Mouse (Mus musculus): ENCODE measurements around the gene Actn1. TPM values are rescaled to one million over a fixed set of nuclear protein-coding genes. Genes with fewer than 3 reads are reported as not detected.
A peak's percentile ranks its signal among the peaks of the same experiment; 100 is the strongest.

The Actn1 gene
- total and polyA plus RNA-seq, 2 experiments from 2014 or later = 15.7 to 85.3 TPM

GRCm38 (mm10) chr12:80150624-80151023, 109.5 kb downstream of the Actn1 start:
- H3K36me3 ChIP-seq (replicated peaks; ENCODE audit: control insufficient read depth, insufficient read depth, low read length) = no peaks in the 10 kb centered on the region
- WGBS = 34% methylated on average over 8 of the region's 8 CpGs
- H3K27ac ChIP-seq (ENCODE audit: low read depth) = no peak overlapping the region
- no peak overlapping the region for H3K9ac ChIP-seq (replicated peaks; ENCODE audit: low read depth, low read length)
- DNase-seq (ENCODE audit: low spot score) (peak; percentile 54), ATAC-seq (ENCODE audit: insufficient read depth, low read depth) (peak; percentile 42; the same call in 1 of the 2 replicates)
- H3K4me3 ChIP-seq (ENCODE audit: low read depth, low read length) = no peak overlapping the region
- H3K9me3 ChIP-seq (replicated peaks; ENCODE audit: control insufficient read depth, low read length) = no peaks in the 10 kb centered on the region
- TF ChIP-seq EP300 (IDR thresholded peaks at IDR 0.05; ENCODE audit: low read depth) (no peak), CTCF (IDR thresholded peaks at IDR 0.05; ENCODE audit: low read depth) (no peak)
- H3K27me3 ChIP-seq (ENCODE audit: control insufficient read depth, insufficient read depth, low read length) = no peaks in the 10 kb centered on the region
- H3K4me1 ChIP-seq (ENCODE audit: control insufficient read depth, insufficient read depth) = peaks cover 5% of the 10 kb centered on the region; the same call in 1 of the 2 replicates
- no peak overlapping the region; the same call in 1 of the 2 replicates for H3K4me2 ChIP-seq (ENCODE audit: low read depth, low read length)

GRCm38 (mm10) chr12:80147563-80148214, 112.5 kb downstream of the Actn1 start:
- ATAC-seq (ENCODE audit: insufficient read depth, low read depth) = no peak
- no peak overlapping the region for H3K4me3 ChIP-seq (ENCODE audit: low read depth, low read length)
- WGBS = 88% methylated on average over 11 of the region's 11 CpGs
- TF ChIP-seq CTCF (IDR thresholded peaks at IDR 0.05; ENCODE audit: low read depth) = no peak
- TF ChIP-seq EP300 (IDR thresholded peaks at IDR 0.05; ENCODE audit: low read depth) = no peak
- H3K36me3 ChIP-seq (replicated peaks; ENCODE audit: control insufficient read depth, insufficient read depth, low read length) = no peaks in the 10 kb centered on the region
- no peak for DNase-seq (ENCODE audit: low spot score)
- no peak overlapping the region for H3K4me2 ChIP-seq (ENCODE audit: low read depth, low read length)
- H3K9ac ChIP-seq (replicated peaks; ENCODE audit: low read depth, low read length) = no peak overlapping the region
- no peak overlapping the region for H3K27ac ChIP-seq (ENCODE audit: low read depth)
- no peaks in the 10 kb centered on the region for H3K9me3 ChIP-seq (replicated peaks; ENCODE audit: control insufficient read depth, low read length)
- peaks cover 5% of the 10 kb centered on the region; the same call in 1 of the 2 replicates for H3K4me1 ChIP-seq (ENCODE audit: control insufficient read depth, insufficient read depth)
- no peaks in the 10 kb centered on the region for H3K27me3 ChIP-seq (ENCODE audit: control insufficient read depth, insufficient read depth, low read length)

- no peak overlapping the region for H3K4me2 ChIP-seq (ENCODE audit: low read depth, low read length)
- H3K36me3 ChIP-seq (replicated peaks; ENCODE audit: control insufficient read depth, insufficient read depth, low read length) = no peaks in the 10 kb centered on the region
- H3K9me3 ChIP-seq (replicated peaks; ENCODE audit: control insufficient read depth, low read length) = no peaks in the 10 kb centered on the region
- H3K27ac ChIP-seq (ENCODE audit: low read depth) = no peak overlapping the region
- H3K4me3 ChIP-seq (ENCODE audit: low read depth, low read length) = no peak overlapping the region
- 0 out of 2 replicates have a peak, but pooled peaks have one; percentile 43 for ATAC-seq (ENCODE audit: insufficient read depth, low read depth)
- TF ChIP-seq EP300 (IDR thresholded peaks at IDR 0.05; ENCODE audit: low read depth) = no peak
- TF ChIP-seq CTCF (IDR thresholded peaks at IDR 0.05; ENCODE audit: low read depth) = peak; percentile 74
- H3K27me3 ChIP-seq (ENCODE audit: control insufficient read depth, insufficient read depth, low read length) = no peaks in the 10 kb centered on the region
- DNase-seq (ENCODE audit: low spot score) = peak; percentile 64
- WGBS = 42% methylated on average over 21 of the region's 21 CpGs
- H3K9ac ChIP-seq (replicated peaks; ENCODE audit: low read depth, low read length) = no peak overlapping the region
- H3K4me1 ChIP-seq (ENCODE audit: control insufficient read depth, insufficient read depth) = peaks cover 5% of the 10 kb centered on the region; the same call in 1 of the 2 replicates
Observed at GRCm38 (mm10) chr12:80146227-80147223, 113.6 kb downstream of the Actn1 start.

- no peak for ATAC-seq (ENCODE audit: insufficient read depth, low read depth)
- no peaks in the 10 kb centered on the region for H3K36me3 ChIP-seq (replicated peaks; ENCODE audit: control insufficient read depth, insufficient read depth, low read length)
- no peaks in the 10 kb centered on the region for H3K9me3 ChIP-seq (replicated peaks; ENCODE audit: control insufficient read depth, low read length)
- H3K27me3 ChIP-seq (ENCODE audit: control insufficient read depth, insufficient read depth, low read length) = no peaks in the 10 kb centered on the region
- peaks cover 5% of the 10 kb centered on the region; the same call in 1 of the 2 replicates for H3K4me1 ChIP-seq (ENCODE audit: control insufficient read depth, insufficient read depth)
- DNase-seq (ENCODE audit: low spot score) = no peak
- no peak overlapping the region for H3K27ac ChIP-seq (ENCODE audit: low read depth)
- no peak overlapping the region for H3K4me2 ChIP-seq (ENCODE audit: low read depth, low read length)
- no peak overlapping the region for H3K4me3 ChIP-seq (ENCODE audit: low read depth, low read length)
- TF ChIP-seq EP300 (IDR thresholded peaks at IDR 0.05; ENCODE audit: low read depth) = no peak
- no peak for TF ChIP-seq CTCF (IDR thresholded peaks at IDR 0.05; ENCODE audit: low read depth)
- WGBS = 78% methylated on average over 8 of the region's 8 CpGs
- no peak overlapping the region for H3K9ac ChIP-seq (replicated peaks; ENCODE audit: low read depth, low read length)
Observed at GRCm38 (mm10) chr12:80145365-80145764, 114.8 kb downstream of the Actn1 start.

GRCm38 (mm10) chr12:80144846-80145245, 115.3 kb downstream of the Actn1 start:
- TF ChIP-seq EP300 (IDR thresholded peaks at IDR 0.05; ENCODE audit: low read depth) (no peak), CTCF (IDR thresholded peaks at IDR 0.05; ENCODE audit: low read depth) (no peak)
- Histone ChIP-seq H3K4me1 (ENCODE audit: control insufficient read depth, insufficient read depth) (peaks cover 5% of the 10 kb centered on the region; the same call in 1 of the 2 replicates), H3K9me3 (replicated peaks; ENCODE audit: control insufficient read depth, low read length) (no peaks in the 10 kb centered on the region), H3K36me3 (replicated peaks; ENCODE audit: control insufficient read depth, insufficient read depth, low read length) (no peaks in the 10 kb centered on the region), H3K9ac (replicated peaks; ENCODE audit: low read depth, low read length) (no peak overlapping the region), H3K27me3 (ENCODE audit: control insufficient read depth, insufficient read depth, low read length) (no peaks in the 10 kb centered on the region), H3K4me3 (ENCODE audit: low read depth, low read length) (no peak overlapping the region), H3K4me2 (ENCODE audit: low read depth, low read length) (no peak overlapping the region), H3K27ac (ENCODE audit: low read depth) (no peak overlapping the region)
- ATAC-seq (ENCODE audit: insufficient read depth, low read depth) (no peak), DNase-seq (ENCODE audit: low spot score) (no peak)
- 85% methylated on average over 3 of the region's 3 CpGs for WGBS

All from heart, postnatal 0 days (tissue).